21 mouse cellular contexts compared by ENCODE assay signal in genomic region chr16:94314626-94315025, GRCm38 (mm10). TPM values are rescaled to one million over a fixed set of nuclear protein-coding genes. Genes with fewer than 3 reads are reported as not detected.
DNase-seq lines count a peak whose midpoint lies in the region; ATAC-seq and TF ChIP-seq lines count a peak whose summit lies in the region.
"Had no signal": no experiment of that assay in that cellular context is flagged by ENCODE, and none has a peak within 500 bp of the region (broad histone marks: within the 10 kb centered on the region; RNA-seq: fewer than 3 reads in every experiment).

No protein-coding gene starts in this region.

- ATAC-seq in hindbrain, embryonic 13.5 days (ENCODE audit: low FRiP score) = no peak
- ATAC-seq in neural tube, embryonic 15.5 days (ENCODE audit: low FRiP score) = no peak
- ATAC-seq: intestine, embryonic 15.5 days had no signal

- no peak overlapping the region for H3K9ac ChIP-seq in hindbrain, embryonic 13.5 days
- no peak overlapping the region for H3K9ac ChIP-seq in neural tube, embryonic 15.5 days (replicated peaks)
- H3K9ac ChIP-seq: embryonic facial prominence, embryonic 15.5 days had no signal

- no peaks in the 10 kb centered on the region for H3K36me3 ChIP-seq in hindbrain, embryonic 13.5 days
- no peaks in the 10 kb centered on the region for H3K36me3 ChIP-seq in hindbrain, embryonic 10.5 days
- H3K36me3 ChIP-seq in neural tube, embryonic 15.5 days = no peaks in the 10 kb centered on the region
- H3K36me3 ChIP-seq: embryonic facial prominence, embryonic 15.5 days; forebrain, embryonic 10.5 days; heart, embryonic 10.5 days; intestine, embryonic 15.5 days had no signal

- intact Hi-C loops in left cerebral cortex, adult 2 months (cut with DNase I) = loop anchor here (5.0 kb wide), 1 partner anchor 253 kb away; no protein-coding TSS in a partner anchor

- peak overlapping the region; percentile 99 for H3K27ac ChIP-seq in hindbrain, embryonic 13.5 days
- no peak overlapping the region for H3K27ac ChIP-seq in hindbrain, embryonic 10.5 days
- peak overlapping the region; percentile 100 for H3K27ac ChIP-seq in left cerebral cortex, adult 2 months
- H3K27ac ChIP-seq in neural tube, embryonic 15.5 days (replicated peaks) = peak overlapping the region; percentile 100
- H3K27ac ChIP-seq: intestine, embryonic 15.5 days had no signal

- H3K4me2 ChIP-seq in hindbrain, embryonic 13.5 days = no peak overlapping the region
- no peak overlapping the region for H3K4me2 ChIP-seq in neural tube, embryonic 15.5 days

- no peak for TF ChIP-seq CTCF in left cerebral cortex, adult 2 months (IDR thresholded peaks at IDR 0.05)

- 87% methylated on average over 5 of the region's 5 CpGs for WGBS in hindbrain, embryonic 13.5 days
- WGBS in hindbrain, embryonic 10.5 days = 92% methylated on average over 5 of the region's 5 CpGs
- 91% methylated on average over 5 of the region's 5 CpGs for WGBS in neural tube, embryonic 15.5 days

- peaks cover 20% of the 10 kb centered on the region for H3K4me1 ChIP-seq in hindbrain, embryonic 13.5 days (replicated peaks)
- H3K4me1 ChIP-seq in hindbrain, embryonic 10.5 days (replicated peaks) = peaks cover 22% of the 10 kb centered on the region
- peaks cover 21% of the 10 kb centered on the region for H3K4me1 ChIP-seq in neural tube, embryonic 15.5 days

- no peak overlapping the region for H3K4me3 ChIP-seq in hindbrain, embryonic 13.5 days
- H3K4me3 ChIP-seq in hindbrain, embryonic 10.5 days = no peak overlapping the region
- no peak overlapping the region for H3K4me3 ChIP-seq in left cerebral cortex, adult 2 months
- H3K4me3 ChIP-seq in neural tube, embryonic 15.5 days (replicated peaks) = no peak overlapping the region
- H3K4me3 ChIP-seq: embryonic facial prominence, embryonic 15.5 days; heart, embryonic 10.5 days; intestine, embryonic 15.5 days had no signal

- H3K9me3 ChIP-seq in hindbrain, embryonic 13.5 days = no peaks in the 10 kb centered on the region
- no peaks in the 10 kb centered on the region for H3K9me3 ChIP-seq in hindbrain, embryonic 10.5 days
- no peaks in the 10 kb centered on the region for H3K9me3 ChIP-seq in neural tube, embryonic 15.5 days (replicated peaks)
- H3K9me3 ChIP-seq: embryonic facial prominence, embryonic 15.5 days; forebrain, embryonic 10.5 days; heart, embryonic 10.5 days; intestine, embryonic 15.5 days had no signal

- DNase-seq in cerebellum, adult 9-10 months = peak; percentile 61
- DNase-seq in cerebellum, adult 11-12 months = no peak
- DNase-seq in hindbrain, embryonic 10.5 days (ENCODE audit: low spot score) = no peak
- DNase-seq in left cerebral cortex, adult 2 months (ENCODE audit: extremely low spot score in 1 of 2, low spot score in 2 of 2) = no peak
- DNase-seq in left cerebral cortex, adult 9 months (ENCODE audit: low spot score in 2 of 2) = no peak
- no peak for DNase-seq in neural tube, embryonic 10.5 days (ENCODE audit: extremely low spot score, low spot score)
- DNase-seq: adrenal gland, postnatal 10 days; cerebellum, adult 11 months; embryo, embryonic 11 days; gastrocnemius, postnatal 10 days; heart, adult 18-20 months; heart, postnatal 10 days; heart, postnatal 4 days had no signal

- H3K27me3 ChIP-seq in hindbrain, embryonic 13.5 days = no peaks in the 10 kb centered on the region
- H3K27me3 ChIP-seq in hindbrain, embryonic 10.5 days (ENCODE audit: insufficient read depth, poor library complexity, severe bottlenecking) = peaks cover 5% of the 10 kb centered on the region; the same call in 1 of the 2 replicates
- no peaks in the 10 kb centered on the region for H3K27me3 ChIP-seq in neural tube, embryonic 15.5 days (replicated peaks)
- H3K27me3 ChIP-seq: embryonic facial prominence, embryonic 15.5 days; intestine, embryonic 15.5 days had no signal

RNA-seq across cellular contexts. Expression of gene Hlcs, which starts 1.3 kb away (rescaled TPM):
- 8.0 and 9.3 TPM in 2 replicates for polyA plus RNA-seq in hindbrain, embryonic 13.5 days (2015; fragmentation: Nextera tagmentation; extraction: Ambion mirVana)
- 10.3 and 13.3 TPM in 2 replicates for polyA plus RNA-seq in hindbrain, embryonic 10.5 days (2016; fragmentation: Nextera tagmentation; extraction: Ambion mirVana)
- total RNA-seq in left cerebral cortex, adult 2 months (2021) = 10 to 100 TPM; 16.6 to 17.4 TPM
- 8.3 and 8.7 TPM in 2 replicates for polyA plus RNA-seq in neural tube, embryonic 15.5 days (2015; fragmentation: Nextera tagmentation; extraction: Ambion mirVana)

RNA-seq across cellular contexts. Expression of gene Ripply3, which starts 13.6 kb away (rescaled TPM):
- polyA plus RNA-seq in hindbrain, embryonic 13.5 days (2015; fragmentation: Nextera tagmentation; extraction: Ambion mirVana) = 1.8 and 2.7 TPM in 2 replicates
- polyA plus RNA-seq in hindbrain, embryonic 10.5 days (2016; fragmentation: Nextera tagmentation; extraction: Ambion mirVana) = 5.1 and 6.9 TPM in 2 replicates
- under 1 TPM; 0.29 to 0.51 TPM for total RNA-seq in left cerebral cortex, adult 2 months (2021)
- polyA plus RNA-seq in neural tube, embryonic 15.5 days (2015; fragmentation: Nextera tagmentation; extraction: Ambion mirVana) = 0.81 and 0.88 TPM in 2 replicates
- total RNA-seq: common myeloid progenitor, adult 5-6 weeks had no signal
- polyA plus RNA-seq: erythroblast, embryonic 14.5 days had no signal

RNA-seq across cellular contexts. Expression of gene Ttc3, which starts 55.8 kb away (rescaled TPM):
- 848 and 849 TPM in 2 replicates for polyA plus RNA-seq in hindbrain, embryonic 13.5 days (2015; fragmentation: Nextera tagmentation; extraction: Ambion mirVana)
- polyA plus RNA-seq in hindbrain, embryonic 10.5 days (2016; fragmentation: Nextera tagmentation; extraction: Ambion mirVana) = 318 and 335 TPM in 2 replicates
- 100 to 1,000 TPM; 982 to 987 TPM for total RNA-seq in left cerebral cortex, adult 2 months (2021)
- 804 and 915 TPM in 2 replicates for polyA plus RNA-seq in neural tube, embryonic 15.5 days (2015; fragmentation: Nextera tagmentation; extraction: Ambion mirVana)

RNA-seq across cellular contexts. Expression of gene Pigp, which starts 57.0 kb away (rescaled TPM):
- 137 and 141 TPM in 2 replicates for polyA plus RNA-seq in hindbrain, embryonic 13.5 days (2015; fragmentation: Nextera tagmentation; extraction: Ambion mirVana)
- 94.7 and 96.3 TPM in 2 replicates for polyA plus RNA-seq in hindbrain, embryonic 10.5 days (2016; fragmentation: Nextera tagmentation; extraction: Ambion mirVana)
- 10 to 100 TPM; 36.9 to 40.2 TPM for total RNA-seq in left cerebral cortex, adult 2 months (2021)
- polyA plus RNA-seq in neural tube, embryonic 15.5 days (2015; fragmentation: Nextera tagmentation; extraction: Ambion mirVana) = 119 and 129 TPM in 2 replicates
